Mouse (Mus musculus): Measurements from ENCODE around the gene Tas1r1.
A peak's percentile ranks its signal among the peaks of the same experiment; 100 is the strongest.
"Not testable (repeated sequence)": the region's sequence is repeated elsewhere in the genome, so short reads cannot be mapped to it uniquely, and the experiment has no call there.

The Tas1r1 gene

DNA sequence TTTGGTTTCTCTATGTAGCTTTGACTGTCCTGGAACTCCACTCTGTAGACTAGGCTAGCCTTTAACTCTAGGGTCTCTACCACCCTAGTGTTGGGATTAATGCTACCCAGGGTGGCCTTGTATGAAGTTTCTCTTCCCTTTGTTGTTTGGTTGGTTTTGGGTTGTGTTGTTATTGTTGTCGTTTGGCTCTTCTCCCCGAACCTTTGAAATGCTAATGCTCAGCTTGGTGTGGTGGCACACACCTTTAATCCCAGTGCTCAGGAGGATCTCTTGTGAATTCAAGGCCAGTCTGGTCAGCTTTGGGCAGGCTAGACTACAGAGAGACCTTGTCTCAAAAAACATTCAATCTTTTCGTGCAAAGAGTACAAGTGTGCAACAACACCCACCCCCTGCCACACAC lies 4.8 kb upstream of the Tas1r1 start:
- no peak for DNase-seq (ENCODE audit: low read depth, low spot score)

GRCm38 (mm10) chr4:152041924-152042641 lies 3.7 kb upstream of the Tas1r1 start:
- DNase-seq (ENCODE audit: low read depth, low spot score): no peak

- no peak for DNase-seq (ENCODE audit: low read depth, low spot score)
Observed at GRCm38 (mm10) chr4:152039831-152040310, 1.5 kb upstream of the Tas1r1 start.

DNA sequence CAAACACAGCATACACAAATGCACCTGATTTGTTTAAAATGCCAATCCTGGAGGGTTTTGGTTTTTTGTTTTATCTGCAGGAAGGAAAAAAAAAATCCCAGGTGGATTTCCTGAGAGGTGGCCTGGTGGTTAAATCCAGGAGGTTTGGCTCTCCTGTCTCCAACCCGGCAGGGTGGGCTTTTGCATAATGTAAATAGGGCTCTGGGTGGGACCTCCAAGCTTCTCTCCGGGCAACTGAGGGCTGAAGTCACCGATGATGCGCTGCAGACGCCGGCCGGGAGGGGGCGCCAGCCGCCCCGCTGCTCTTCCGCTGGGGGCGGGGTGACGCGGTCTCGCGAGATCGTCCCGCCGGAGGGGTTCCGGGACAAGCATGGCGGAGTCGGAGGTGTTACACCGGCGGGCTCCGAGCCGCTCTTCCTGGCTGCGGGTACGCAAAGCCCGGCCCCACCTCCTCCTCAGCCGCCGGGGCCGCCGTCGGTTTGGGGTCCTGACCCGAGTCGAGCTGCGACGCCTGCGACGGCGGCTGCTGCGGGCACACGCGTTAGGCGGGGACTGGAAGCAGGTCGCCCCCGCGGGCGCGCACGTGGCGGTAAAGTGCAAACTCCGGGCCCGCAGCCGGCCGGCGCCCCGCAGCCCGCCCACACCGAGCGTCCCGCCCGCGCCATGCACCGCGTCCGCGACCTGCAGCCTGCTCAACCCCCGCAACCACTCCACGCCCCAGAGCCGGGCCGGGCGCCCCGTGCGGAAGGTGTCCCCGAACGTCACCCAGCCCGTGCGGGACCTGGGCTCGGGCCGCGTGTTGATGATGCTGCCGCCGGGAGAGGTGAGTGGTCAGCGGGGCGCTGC lies 840 bp upstream of the Tas1r1 start, which contains the start of gene Nol9:
Gene Nol9, plus strand, starts transcription at position 337 of the 846 bp plus-strand sequence.
- peak; percentile 93 for DNase-seq (ENCODE audit: low read depth, low spot score)

DNA sequence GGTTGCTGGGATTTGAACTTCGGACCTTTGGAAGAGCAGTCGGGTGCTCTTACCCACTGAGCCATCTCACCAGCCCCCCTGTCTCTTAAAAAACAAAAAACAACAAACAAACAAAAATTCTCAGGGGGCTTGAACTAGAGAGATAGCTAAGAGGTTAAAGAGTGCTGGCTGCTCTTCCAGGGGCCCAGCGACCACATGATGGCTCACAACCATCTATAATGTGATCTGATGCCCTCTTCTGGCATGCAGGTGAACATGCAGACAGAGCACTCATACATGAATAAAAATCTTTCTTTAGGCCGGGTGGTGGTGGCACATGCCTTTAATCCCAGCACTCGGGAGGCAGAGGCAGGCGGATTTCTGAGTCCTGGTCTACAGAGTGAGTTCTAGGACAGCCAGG lies 1.9 kb downstream of the Tas1r1 start:
- DNase-seq (ENCODE audit: low read depth, low spot score): not testable (repeated sequence)

- no peak for DNase-seq (ENCODE audit: low read depth, low spot score)
Observed at GRCm38 (mm10) chr4:152032922-152033321, 5.4 kb downstream of the Tas1r1 start.

- DNase-seq (ENCODE audit: low read depth, low spot score): peak; percentile 46
Observed at GRCm38 (mm10) chr4:152029997-152030396, 8.4 kb downstream of the Tas1r1 start.

DNA sequence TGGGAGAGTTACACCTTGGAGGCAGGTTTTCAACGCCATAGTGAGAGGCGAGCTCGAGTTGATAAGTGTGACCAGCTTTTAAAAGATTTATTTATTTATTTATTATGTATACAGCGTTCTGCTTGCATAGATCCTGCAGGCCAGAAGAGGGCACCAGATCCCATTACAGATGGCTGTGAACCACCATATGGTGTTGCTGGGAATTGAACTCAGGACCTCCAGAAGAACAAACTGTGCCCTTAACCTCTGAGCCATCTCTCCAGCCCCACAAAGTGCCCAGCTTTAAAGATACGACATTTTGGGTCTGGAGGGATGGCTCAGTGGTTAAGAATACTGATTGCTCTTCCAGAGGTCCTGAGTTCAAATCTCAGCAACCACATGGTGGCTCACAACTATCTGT lies 9.3 kb downstream of the Tas1r1 start:
- no peak for DNase-seq (ENCODE audit: low read depth, low spot score)

DNA sequence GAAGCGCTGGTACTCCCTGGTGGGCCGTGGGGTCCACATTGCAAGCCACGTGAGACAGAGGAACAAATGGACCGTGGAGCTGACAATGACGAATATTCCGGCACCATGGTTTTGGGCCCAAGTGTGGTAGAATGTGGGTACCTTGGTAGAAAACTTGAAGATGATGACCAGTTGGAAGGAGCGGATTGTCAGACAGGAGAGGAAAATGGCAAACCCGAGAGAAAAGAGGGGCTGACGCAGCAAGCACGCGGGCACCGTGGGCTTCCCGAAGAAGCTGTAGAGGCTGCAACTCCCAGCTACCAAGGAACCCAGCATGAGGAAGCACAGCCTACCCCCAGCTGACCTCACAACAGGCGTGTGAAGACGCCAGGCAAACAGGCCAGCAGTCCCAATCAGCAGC lies 9.9 kb downstream of the Tas1r1 start:
- no peak for DNase-seq (ENCODE audit: low read depth, low spot score)

DNA sequence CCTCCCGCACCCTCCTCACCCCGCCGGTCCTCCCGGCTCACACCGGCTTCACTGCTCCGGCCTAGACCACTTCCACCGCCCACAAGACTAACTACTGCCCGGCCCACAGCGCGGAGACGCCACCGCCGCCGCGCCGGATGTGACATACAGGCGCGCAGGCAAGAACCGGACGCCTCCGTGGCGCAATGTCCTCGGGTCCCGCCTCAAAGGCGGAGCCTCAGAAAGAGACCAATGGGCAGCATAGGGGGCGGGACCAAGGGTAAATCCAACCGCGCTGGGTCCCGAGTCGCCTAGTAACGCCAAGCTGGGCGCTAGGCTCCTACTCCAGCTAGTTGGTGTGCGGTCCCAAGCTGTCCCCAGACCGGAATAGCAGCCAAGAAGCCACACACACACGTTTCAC lies 10.8 kb downstream of the Tas1r1 start, which contains the start of gene Zbtb48:
Gene Zbtb48, minus strand, starts transcription at position 148 of the 400 bp plus-strand sequence.
- DNase-seq (ENCODE audit: low read depth, low spot score): peak; percentile 98

DNA sequence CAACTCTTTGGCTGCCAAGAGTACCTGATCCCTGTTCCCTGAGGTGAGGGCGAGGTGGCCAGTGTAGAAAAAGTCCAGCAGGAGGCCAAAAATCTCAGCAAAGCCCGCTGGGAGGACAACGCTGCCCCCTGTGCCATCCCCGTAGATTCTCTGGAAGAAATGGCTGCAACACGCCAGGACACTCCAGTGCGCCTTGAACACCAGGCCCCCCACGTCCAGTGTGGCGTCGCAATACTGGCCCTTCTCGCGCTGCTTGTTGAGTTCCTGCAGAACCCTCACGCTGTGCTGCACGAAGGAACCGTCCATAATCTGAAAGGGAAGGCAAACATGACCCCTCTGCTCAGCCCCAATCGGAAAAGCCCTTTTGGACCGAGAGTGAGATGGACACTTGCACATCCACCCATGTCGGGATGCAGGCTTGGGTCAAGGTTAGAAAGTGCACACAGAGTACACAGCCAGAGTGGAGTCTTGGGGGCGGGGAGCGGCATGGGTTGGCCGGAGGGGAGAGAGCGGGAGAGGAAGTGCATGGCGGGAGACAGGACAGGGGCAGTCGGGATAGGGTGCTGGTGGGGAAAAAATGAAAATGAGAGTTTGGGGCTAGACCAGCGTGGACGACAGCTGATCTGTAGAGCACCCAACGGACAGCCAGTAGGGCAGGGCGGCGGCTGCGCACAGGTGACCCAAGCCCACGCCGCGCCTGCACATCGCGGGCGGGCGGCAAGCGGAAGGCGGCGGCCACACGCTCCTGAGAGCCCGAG lies 11.4 kb downstream of the Tas1r1 start:
- DNase-seq (ENCODE audit: low read depth, low spot score): no peak

DNA sequence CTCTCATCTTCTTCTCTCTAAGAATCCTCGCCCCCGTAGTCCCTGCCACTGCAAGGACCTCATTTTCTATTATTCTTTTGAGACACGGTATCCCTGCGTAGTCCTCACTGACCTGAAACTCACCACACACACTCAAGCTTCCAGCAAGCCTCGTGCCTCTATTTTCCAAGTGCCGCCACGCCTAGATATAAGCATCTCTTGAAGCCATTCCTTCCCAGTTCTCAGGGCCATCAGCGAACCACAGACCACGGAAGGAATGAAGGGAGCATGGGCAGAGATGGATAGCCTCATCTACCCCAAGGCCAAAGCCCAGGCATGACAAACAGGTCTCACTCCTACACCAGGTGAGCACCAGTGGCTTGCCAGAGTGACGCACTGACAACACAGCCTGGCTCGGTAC lies 13.8 kb downstream of the Tas1r1 start:
- no peak for DNase-seq (ENCODE audit: low read depth, low spot score)

DNA sequence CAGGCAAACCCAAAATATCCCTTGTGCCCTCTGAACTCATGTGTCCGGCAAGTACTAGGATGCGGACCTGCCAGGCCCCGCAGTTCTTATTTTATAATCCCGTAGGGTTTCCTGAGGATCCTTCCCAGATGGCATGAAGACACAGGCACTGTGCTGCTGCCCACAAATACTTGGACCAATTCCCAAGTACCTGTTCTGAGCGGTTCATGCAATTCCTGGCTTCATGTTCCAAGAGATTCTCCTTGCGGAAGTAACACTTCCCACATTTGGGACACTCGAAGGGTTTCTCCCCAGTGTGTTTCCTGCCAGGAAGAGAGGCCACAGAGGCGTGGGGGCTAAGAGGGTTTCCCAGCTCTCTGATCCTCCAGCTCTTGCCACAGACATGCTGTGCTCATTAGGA lies 15.9 kb downstream of the Tas1r1 start:
- peak; percentile 71 for DNase-seq (ENCODE audit: low read depth, low spot score)

- DNase-seq (ENCODE audit: low read depth, low spot score): no peak
Observed at GRCm38 (mm10) chr4:152021568-152022097, 16.7 kb downstream of the Tas1r1 start.

DNA sequence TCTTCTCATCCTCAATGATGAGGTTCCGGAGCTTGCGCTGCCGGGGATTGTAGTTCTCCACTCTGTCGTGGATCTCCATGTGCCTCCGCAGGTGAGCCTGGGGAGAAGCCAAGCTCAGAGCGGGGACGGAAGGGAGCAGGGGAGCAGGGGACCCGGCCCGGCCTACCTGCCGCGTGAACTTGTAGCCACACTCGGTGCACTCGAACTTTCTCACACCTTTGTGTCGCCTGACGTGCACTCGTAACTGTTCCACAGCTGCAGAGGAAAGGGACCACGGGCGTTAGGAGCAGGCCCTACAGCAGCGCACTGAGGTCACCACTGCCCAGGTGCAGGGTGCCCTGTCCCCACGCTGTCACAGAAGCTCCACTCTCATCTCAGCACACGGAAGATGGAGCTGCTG lies 18.3 kb downstream of the Tas1r1 start:
- no peak for DNase-seq (ENCODE audit: low read depth, low spot score)

GRCm38 (mm10) chr4:152019073-152019472 lies 19.3 kb downstream of the Tas1r1 start:
- DNase-seq (ENCODE audit: low read depth, low spot score): no peak

DNA sequence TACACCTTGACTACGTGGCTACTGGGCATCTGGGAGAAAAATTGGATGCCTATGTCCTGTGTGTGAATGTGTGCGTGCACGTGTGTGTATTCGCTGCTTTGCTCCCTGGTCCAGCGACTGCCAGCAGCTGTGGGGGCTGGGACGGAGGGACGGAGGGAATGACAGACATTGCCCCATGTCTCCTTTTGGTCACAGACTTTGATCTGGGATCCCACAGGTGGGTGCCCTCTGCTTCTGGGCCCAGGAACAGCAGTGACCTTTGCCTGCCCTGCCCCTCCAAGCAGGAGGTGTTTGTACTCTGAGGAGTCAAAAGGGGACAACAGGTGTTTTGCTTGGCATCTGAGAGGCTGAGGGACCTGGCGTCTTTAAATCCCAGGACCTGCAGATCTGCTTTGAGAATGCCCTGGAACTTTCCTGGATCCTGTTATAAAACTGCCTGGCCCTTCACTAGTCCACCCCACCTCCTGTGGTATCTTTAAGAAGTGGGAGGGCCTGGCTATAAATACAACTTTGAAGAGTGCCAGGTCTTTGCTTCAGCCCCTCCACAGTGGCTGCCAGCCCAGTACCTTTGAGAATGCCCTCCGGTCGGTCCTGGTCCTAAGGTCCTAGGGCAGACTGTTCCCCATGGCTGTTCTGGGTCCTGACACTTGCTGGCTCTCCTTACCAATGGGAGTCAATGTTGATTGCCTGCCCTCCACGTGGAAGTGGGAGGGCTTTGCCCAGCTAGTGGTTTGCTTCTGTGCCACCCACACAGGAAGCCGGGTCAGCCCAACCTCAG lies 25.1 kb downstream of the Tas1r1 start:
- no peak for DNase-seq (ENCODE audit: low read depth, low spot score)

DNA sequence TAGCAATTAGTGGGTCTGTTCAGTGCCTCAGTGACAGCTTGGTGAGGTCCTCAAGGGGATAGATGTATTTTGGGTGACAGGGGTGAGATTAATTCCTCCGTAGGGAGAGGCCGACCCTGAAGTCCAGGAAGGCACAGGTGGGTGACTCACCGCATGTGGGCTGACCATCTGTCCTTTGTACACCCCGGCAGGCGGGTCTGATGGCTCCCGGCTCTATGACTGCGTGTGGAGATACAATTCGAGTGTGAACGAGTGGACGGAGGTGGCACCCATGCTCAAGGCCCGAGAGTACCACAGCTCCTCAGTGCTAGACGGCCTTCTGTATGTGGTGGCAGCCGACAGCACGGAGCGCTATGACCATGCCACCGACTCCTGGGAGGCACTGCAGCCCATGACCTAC lies 26.3 kb downstream of the Tas1r1 start:
- no peak for DNase-seq (ENCODE audit: low read depth, low spot score)

DNA sequence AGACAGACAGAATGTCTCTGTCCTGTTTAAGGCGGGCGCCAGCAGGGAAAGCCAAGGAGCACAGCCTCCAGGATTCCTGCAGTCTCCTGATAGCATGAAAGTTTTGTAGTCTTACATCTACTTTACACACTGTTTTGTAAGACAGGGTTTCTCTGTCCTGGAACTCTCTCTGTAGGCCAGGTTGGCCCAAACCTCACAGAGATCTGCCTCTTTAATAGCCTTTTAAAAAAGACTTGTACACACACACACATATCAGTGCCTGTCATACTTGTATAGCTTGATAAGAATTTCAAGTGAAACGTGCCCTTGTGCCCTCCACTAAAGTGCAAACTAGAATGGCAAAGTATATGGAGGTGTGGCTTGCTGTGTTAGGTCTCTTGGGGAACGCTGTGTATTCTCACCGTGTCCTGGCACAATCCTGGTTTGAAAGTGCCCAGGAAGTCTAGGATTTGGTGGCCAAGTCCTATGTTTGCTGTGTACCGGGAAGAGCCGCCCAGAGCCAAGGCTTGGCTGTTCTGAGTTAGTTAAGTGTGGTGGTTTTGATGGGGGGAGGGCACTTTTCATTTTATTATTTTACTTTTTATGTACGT lies 27.1 kb downstream of the Tas1r1 start:
- no peak for DNase-seq (ENCODE audit: low read depth, low spot score)

GRCm38 (mm10) chr4:152010707-152011134 lies 27.6 kb downstream of the Tas1r1 start:
- peak; percentile 43 for DNase-seq (ENCODE audit: low read depth, low spot score)
